Mouse (Mus musculus): ENCODE measurements at regions not wholly inside any gene's neighbourhood (a gene's known extent, or its start where the extent isn't known, plus 50 kb on each side); places are given as distances from the start of the nearest gene placed in this dataset.

- peak; percentile 21 to 29 for DNase-seq
These were observed 162.9 kb upstream of the Nr4a3 start for GRCm38 (mm10) chr4:47882076-47882475.

GRCm38 (mm10) chr4:47899579-47899978 is 145.4 kb upstream of the Nr4a3 start:
- DNase-seq: peak; percentile 52 to 55

GRCm38 (mm10) chr4:47902749-47903148 is 142.2 kb upstream of the Nr4a3 start:
- DNase-seq: no peak

- no peak for DNase-seq
These were observed 132.7 kb upstream of the Nr4a3 start for GRCm38 (mm10) chr4:47912259-47912658.

- DNase-seq: no peak
These were observed 125.4 kb upstream of the Nr4a3 start for GRCm38 (mm10) chr4:47919576-47919975.

- DNase-seq: peak; percentile 30 to 52
These were observed 113.5 kb upstream of the Nr4a3 start for GRCm38 (mm10) chr4:47931464-47931863.

- DNase-seq: no peak
These were observed 111.4 kb upstream of the Nr4a3 start for GRCm38 (mm10) chr4:47933526-47933925.

GRCm38 (mm10) chr4:47935547-47935946 is 109.4 kb upstream of the Nr4a3 start:
- DNase-seq: no peak

- no peak for DNase-seq
These were observed 108.4 kb upstream of the Nr4a3 start for GRCm38 (mm10) chr4:47936470-47937125.

- DNase-seq: peak; percentile 18 to 22
These were observed 96.9 kb upstream of the Nr4a3 start for GRCm38 (mm10) chr4:47947869-47948573.

- DNase-seq: no peak
These were observed 96.2 kb upstream of the Nr4a3 start for GRCm38 (mm10) chr4:47948789-47949188.

- DNase-seq: peak in 1 of 2 experiments; percentile 16
These were observed 90.2 kb upstream of the Nr4a3 start for GRCm38 (mm10) chr4:47954576-47955305.

GRCm38 (mm10) chr4:47964630-47965029 is 80.3 kb upstream of the Nr4a3 start:
- DNase-seq: no peak

- DNase-seq: no peak
These were observed 73.1 kb upstream of the Nr4a3 start for GRCm38 (mm10) chr4:47971861-47972260.

GRCm38 (mm10) chr4:47979579-47980313 is 65.2 kb upstream of the Nr4a3 start:
- DNase-seq: peak; percentile 99 to 100

All from cerebellum, postnatal 25 days (tissue).